Mouse (Mus musculus): ENCODE data around the gene Adgrb3.

DNA sequence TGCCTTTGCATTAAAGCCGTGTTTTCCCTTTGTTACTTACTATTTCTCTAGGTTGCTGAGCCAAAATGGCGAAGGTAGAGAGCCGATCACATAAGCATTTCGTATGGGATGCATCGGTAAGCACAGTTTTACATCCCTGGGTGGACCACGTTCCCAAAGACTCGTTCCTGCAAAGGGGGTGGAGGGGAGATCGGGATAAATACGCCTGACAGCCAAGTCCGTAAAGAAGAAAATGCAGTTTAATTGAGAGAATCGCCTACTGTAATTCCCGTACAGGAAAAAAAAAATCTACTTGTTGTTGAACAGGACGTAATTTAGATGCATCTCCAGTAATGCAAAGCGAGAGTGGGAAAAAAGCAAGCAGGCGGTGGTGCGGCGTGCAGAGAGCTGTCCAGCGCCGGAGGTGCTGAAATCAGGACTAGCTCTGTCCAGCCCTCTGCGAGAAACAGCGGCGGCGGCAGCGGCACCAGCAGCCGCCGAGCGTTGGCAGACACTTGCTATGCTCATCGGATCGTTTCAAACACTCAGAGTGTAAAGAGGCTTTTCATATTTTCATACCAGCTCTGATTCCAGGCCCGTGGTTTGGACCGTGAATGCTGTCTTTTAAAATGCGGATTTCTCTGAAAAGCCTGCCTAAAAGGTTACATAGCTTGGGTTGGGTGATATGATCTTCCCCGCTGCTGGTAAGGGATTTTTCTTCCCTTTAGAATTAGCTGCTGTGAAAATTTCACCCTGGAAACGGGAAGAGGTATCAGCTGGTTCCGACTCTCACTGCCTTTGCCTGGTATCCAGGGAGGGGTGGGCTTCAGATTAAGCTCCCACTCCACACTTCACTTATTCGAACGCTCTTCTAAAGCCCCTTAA lies 600.9 kb downstream of the Adgrb3 start:
- TF ChIP-seq POLR2A (IDR thresholded peaks at IDR 0.05; ENCODE audit: low read depth, low read length), result no peak
- TF ChIP-seq CTCF (conservative IDR thresholded peaks at IDR 0.05; ENCODE audit: insufficient read depth, insufficient read length, low read depth, low read length), result no peak

All from kidney, adult 2 months (tissue).